Mouse (Mus musculus) kidney, adult 2 months (tissue): Measurements from ENCODE around the gene Cdkn1a. TPM values are rescaled to one million over a fixed set of nuclear protein-coding genes. Genes with fewer than 3 reads are reported as not detected.
A peak's percentile ranks its signal among the peaks of the same experiment; 100 is the strongest.

Source experiments
- DNase-seq: peaks from one replicate; pipeline ENCODE4 v3.0.0; 2021
- H3K27ac ChIP-seq: fragments of 200-500 bp; 2 replicates; pipeline ENCODE4 v1.5.1; 2012; ENCODE audit warnings: low read depth, low read length, control low read depth, inconsistent platforms; ENCODE audit not compliant: insufficient read depth
- H3K27me3 ChIP-seq: fragments of 200-500 bp; replicated peaks from 2 replicates; pipeline ENCODE4 v1.6.1; 2012; ENCODE audit warnings: mild to moderate bottlenecking, moderate library complexity, low read length, inconsistent platforms; ENCODE audit not compliant: control insufficient read depth, insufficient read depth
- H3K36me3 ChIP-seq: fragments of 200-500 bp; 2 replicates; pipeline ENCODE4 v1.6.1; 2012; ENCODE audit warnings: mild to moderate bottlenecking, moderate library complexity, low read length, inconsistent platforms; ENCODE audit not compliant: control insufficient read depth, insufficient read depth
- H3K4me1 ChIP-seq: fragments of 200-500 bp; 2 replicates; pipeline ENCODE4 v1.6.1; 2011; ENCODE audit warnings: low read length; ENCODE audit not compliant: control insufficient read depth, insufficient read depth
- H3K4me3 ChIP-seq: fragments of 200-500 bp; 2 replicates; pipeline ENCODE4 v1.5.1; 2011; ENCODE audit warnings: mild to moderate bottlenecking, low read depth, low read length, control low read depth; ENCODE audit not compliant: insufficient read depth
- CTCF ChIP-seq: fragments of 200-500 bp; conservative IDR thresholded peaks from 2 replicates; pipeline ENCODE4 v1.5.1; 2011; ENCODE audit warnings: low read depth, mild to moderate bottlenecking, control low read depth, low read length, moderate library complexity, mixed read lengths; ENCODE audit not compliant: insufficient read depth, insufficient read length
- POLR2A ChIP-seq: fragments of 200-500 bp; IDR thresholded peaks from one replicate; pipeline ENCODE4 v1.6.1; 2011; ENCODE audit warnings: low read depth, low read length, control low read depth
- WGBS: fragments of 180-500 bp; shearing (Covaris S2); methylation state at CpG from one replicate; pipeline ENCODE4 v1.1.7; 2018; 5-methylcytosine and 5-hydroxymethylcytosine counted together
- polyA plus RNA-seq: library from polyadenylated mRNA; depleted of rRNA; stranded (reverse); fragments of >200 nt; gene quantifications from 2 replicates; pipeline ENCODE4 v1.2.3, GENCODE M21; 2012

Gene Cdkn1a
- polyA plus RNA-seq, 1 experiment, result 13.7 TPM

GRCm38 (mm10) chr17:29120666-29121065 lies 29.9 kb downstream of the Cdkn1a start:
- Histone ChIP-seq H3K4me3 (no peak overlapping the region), H3K4me1 (peaks cover 13% of the 10 kb centered on the region; the same call in 1 of the 2 replicates), H3K27ac (no peak overlapping the region), H3K36me3 (no peaks in the 10 kb centered on the region), H3K27me3 (no peaks in the 10 kb centered on the region)
- no peak for TF ChIP-seq CTCF
- no peak for TF ChIP-seq POLR2A
- WGBS, result 44% methylated on average over 12 of the region's 12 CpGs
- DNase-seq, result peak; percentile 55

GRCm38 (mm10) chr17:29122817-29123216 lies 32.0 kb downstream of the Cdkn1a start:
- 26% methylated on average over 6 of the region's 6 CpGs for WGBS
- H3K36me3 ChIP-seq, result no peaks in the 10 kb centered on the region
- no peak overlapping the region; the same call in 1 of the 2 replicates for H3K27ac ChIP-seq
- H3K27me3 ChIP-seq, result no peaks in the 10 kb centered on the region
- TF ChIP-seq CTCF (no peak), POLR2A (no peak)
- H3K4me1 ChIP-seq, result peaks cover 13% of the 10 kb centered on the region; the same call in 1 of the 2 replicates
- H3K4me3 ChIP-seq, result no peak overlapping the region
- peak; percentile 95 for DNase-seq

- Histone ChIP-seq H3K27me3 (no peaks in the 10 kb centered on the region), H3K36me3 (no peaks in the 10 kb centered on the region), H3K27ac (no peak overlapping the region), H3K4me1 (peaks cover 13% of the 10 kb centered on the region; the same call in 1 of the 2 replicates), H3K4me3 (no peak overlapping the region)
- peak; percentile 38 for DNase-seq
- WGBS, result 37% methylated on average over 6 of the region's 6 CpGs
- TF ChIP-seq POLR2A (no peak), CTCF (no peak)
Measured at GRCm38 (mm10) chr17:29123578-29124174, 32.9 kb downstream of the Cdkn1a start.

DNA sequence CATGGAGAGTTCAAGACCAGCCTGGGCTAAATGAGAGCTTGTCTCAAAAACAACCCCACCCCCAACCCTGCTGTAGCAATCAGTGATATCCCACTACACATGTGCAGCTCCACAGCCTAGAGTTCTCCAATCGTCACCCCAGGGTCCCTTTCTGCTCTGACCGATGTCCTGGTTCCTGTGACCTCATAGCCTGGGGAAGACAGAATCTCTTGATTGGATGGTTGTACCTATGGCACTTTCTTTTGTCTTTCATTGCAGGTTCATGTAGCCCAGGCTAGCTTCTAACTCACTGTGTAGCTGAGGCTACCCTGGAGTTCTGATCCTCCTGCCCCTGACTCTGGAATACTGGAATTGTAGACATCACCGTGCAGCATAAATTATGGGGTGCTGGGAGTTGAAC lies 35.8 kb downstream of the Cdkn1a start:
- no peaks in the 10 kb centered on the region for H3K27me3 ChIP-seq
- TF ChIP-seq CTCF (no peak), POLR2A (no peak)
- no peak for DNase-seq
- H3K4me1 ChIP-seq, result peaks cover 13% of the 10 kb centered on the region; the same call in 1 of the 2 replicates
- H3K4me3 ChIP-seq, result no peak overlapping the region
- H3K36me3 ChIP-seq, result no peaks in the 10 kb centered on the region
- no peak overlapping the region for H3K27ac ChIP-seq
- WGBS, result 99% methylated on average over 3 of the region's 3 CpGs

DNA sequence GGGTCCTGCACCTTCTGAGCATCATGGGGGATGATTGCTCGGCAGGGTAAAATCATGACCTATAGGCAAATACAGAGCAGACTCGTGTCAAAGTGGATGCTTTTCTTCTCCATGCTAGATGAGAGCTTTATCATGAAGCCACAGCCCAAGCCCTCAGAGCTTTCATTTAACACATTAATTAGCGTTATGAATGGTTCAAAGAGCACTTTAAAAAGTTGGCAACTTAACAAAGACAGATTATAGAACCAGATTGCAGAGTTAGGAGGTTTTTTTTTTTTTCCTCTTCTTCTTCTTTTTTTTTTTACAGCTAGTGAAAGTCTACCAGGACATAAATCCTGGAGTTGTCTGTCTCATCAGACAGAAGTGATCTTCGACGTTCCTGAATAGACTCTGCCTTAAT lies 38.6 kb downstream of the Cdkn1a start:
- no peak for DNase-seq
- TF ChIP-seq CTCF (no peak), POLR2A (no peak)
- H3K27me3 ChIP-seq, result no peaks in the 10 kb centered on the region
- H3K4me1 ChIP-seq, result no peaks in the 10 kb centered on the region
- no peaks in the 10 kb centered on the region for H3K36me3 ChIP-seq
- H3K27ac ChIP-seq, result no peak overlapping the region
- WGBS, result 45% methylated on average over 5 of the region's 5 CpGs
- no peak overlapping the region for H3K4me3 ChIP-seq

GRCm38 (mm10) chr17:29135066-29135465 lies 44.3 kb downstream of the Cdkn1a start:
- TF ChIP-seq POLR2A, result no peak
- no peak for TF ChIP-seq CTCF
- H3K4me3 ChIP-seq, result no peak overlapping the region
- no peak overlapping the region for H3K27ac ChIP-seq
- DNase-seq, result no peak
- 80% methylated on average over 5 of the region's 5 CpGs for WGBS
- H3K27me3 ChIP-seq, result no peaks in the 10 kb centered on the region
- H3K4me1 ChIP-seq, result peaks cover 9% of the 10 kb centered on the region; the same call in 1 of the 2 replicates
- no peaks in the 10 kb centered on the region for H3K36me3 ChIP-seq

GRCm38 (mm10) chr17:29136236-29136635 lies 45.5 kb downstream of the Cdkn1a start:
- TF ChIP-seq POLR2A (no peak), CTCF (no peak)
- Histone ChIP-seq H3K27me3 (no peaks in the 10 kb centered on the region), H3K4me3 (no peak overlapping the region), H3K27ac (no peak overlapping the region), H3K36me3 (no peaks in the 10 kb centered on the region), H3K4me1 (peaks cover 9% of the 10 kb centered on the region; the same call in 1 of the 2 replicates)
- 45% methylated on average over 6 of the region's 6 CpGs for WGBS
- DNase-seq, result peak; percentile 89

- WGBS, result 85% methylated on average over 7 of the region's 7 CpGs
- no peaks in the 10 kb centered on the region for H3K27me3 ChIP-seq
Measured at GRCm38 (mm10) chr17:29137906-29138305, 47.1 kb downstream of the Cdkn1a start.

More at GRCm38 (mm10) chr17:29137906-29138305, 47.1 kb downstream of the Cdkn1a start:
- Histone ChIP-seq H3K36me3 (no peaks in the 10 kb centered on the region), H3K4me3 (no peak overlapping the region), H3K27ac (no peak overlapping the region), H3K4me1 (peaks cover 9% of the 10 kb centered on the region; the same call in 1 of the 2 replicates)
- DNase-seq, result no peak
- no peak for TF ChIP-seq CTCF
- no peak for TF ChIP-seq POLR2A
